Mouse (Mus musculus) liver, embryonic 14.5 days (tissue): Measurements from ENCODE around the gene Gm17509. TPM values are rescaled to one million over a fixed set of nuclear protein-coding genes. Genes with fewer than 3 reads are reported as not detected.
A peak's percentile ranks its signal among the peaks of the same experiment; 100 is the strongest.

Source experiments
- ATAC-seq: fragments of 200-750 bp; cut with Nextera tagmentation; 2 replicates; pipeline ENCODE4 v1.8.0; 2017; ENCODE audit warnings: moderate number of reproducible peaks, mild to moderate bottlenecking, moderate library complexity; ENCODE audit not compliant: insufficient read depth
- DNase-seq, 3 experiments: peaks; one replicate each; pipeline ENCODE4 v3.0.0-alpha.2; 2012 to 2013; ENCODE audit warnings: low read depth in 3 of 3, low spot score in 3 of 3
- H3K27ac ChIP-seq: fragments of 300-500 bp; sonication (generic); 2 replicates; pipeline ENCODE4 v1.5.1; 2014; ENCODE audit warnings: moderate library complexity, mild to moderate bottlenecking, control low read depth, inconsistent platforms
- H3K27me3 ChIP-seq: fragments of 300-500 bp; sonication (generic); 2 replicates; pipeline ENCODE4 v1.6.1; 2014; ENCODE audit warnings: mild to moderate bottlenecking, low read length, moderate library complexity; ENCODE audit not compliant: control insufficient read depth, insufficient read depth
- H3K36me3 ChIP-seq: fragments of 300-500 bp; sonication (generic); replicated peaks from 2 replicates; pipeline ENCODE4 v1.6.1; 2014; ENCODE audit warnings: low read depth; ENCODE audit not compliant: control insufficient read depth, insufficient read depth
- H3K4me1 ChIP-seq, 2 experiments: fragments of 200-500 bp in 1 of 2; fragments of 300-500 bp in 1 of 2; sonication (generic) in 1 of 2; replicated peaks; 2 replicates each; pipeline ENCODE4 v1.6.1; 2012 to 2014; ENCODE audit warnings: antibody characterized with exemption in 1 of 2, inconsistent platforms in 1 of 2, low read length in 1 of 2; ENCODE audit not compliant: control insufficient read depth in 2 of 2, insufficient read depth in 2 of 2
- H3K4me2 ChIP-seq: fragments of 300-500 bp; sonication (generic); 2 replicates; pipeline ENCODE4 v1.6.1; 2014; ENCODE audit warnings: low read depth, mild to moderate bottlenecking, control low read depth, moderate library complexity
- H3K4me3 ChIP-seq, 2 experiments: fragments of 200-500 bp in 1 of 2; fragments of 300-500 bp in 1 of 2; sonication (generic) in 1 of 2; 2 replicates each; pipeline ENCODE4 v1.5.1; 2012 to 2014; ENCODE audit warnings: low read depth in 2 of 2, low read length in 2 of 2, mild to moderate bottlenecking in 2 of 2, control low read depth in 1 of 2, inconsistent platforms in 1 of 2, moderate library complexity in 1 of 2; ENCODE audit not compliant: insufficient read depth in 1 of 2
- H3K9ac ChIP-seq: fragments of 300-500 bp; sonication (generic); replicated peaks from 2 replicates; pipeline ENCODE4 v1.6.1; 2014; ENCODE audit warnings: mild to moderate bottlenecking, control low read depth, moderate library complexity
- H3K9me3 ChIP-seq: fragments of 300-500 bp; sonication (generic); 2 replicates; pipeline ENCODE4 v1.6.1; 2016; ENCODE audit warnings: low read length, mixed read lengths; ENCODE audit not compliant: control insufficient read depth
- CTCF ChIP-seq: IDR thresholded peaks from 2 replicates; pipeline ENCODE4 v1.5.1; 2016; ENCODE audit warnings: antibody characterized with exemption, low read depth, control low read depth
- EP300 ChIP-seq: IDR thresholded peaks from 2 replicates; pipeline ENCODE4 v1.6.1; 2016; ENCODE audit warnings: antibody characterized with exemption, low read depth
- WGBS: fragments of 180-500 bp; shearing (Covaris S2); extraction: QIAGEN DNeasy Blood & Tissue Kit; methylation state at CpG from one replicate; pipeline ENCODE4 v1.1.7; 2014; ENCODE audit not compliant: insufficient replicate concordance; 5-methylcytosine and 5-hydroxymethylcytosine counted together
- polyA plus RNA-seq, 2 experiments: library from polyadenylated mRNA; depleted of rRNA in 1 of 2; stranded (reverse) in 1 of 2; unstranded in 1 of 2; fragments of >200 nt; fragmentation: Nextera tagmentation in 1 of 2; extraction: Ambion mirVana in 1 of 2; gene quantifications; 2 replicates each; pipeline versions ENCODE4 v1.2.1 to v1.2.3; 2012 to 2014

Gm17509 gene
- 0.02 and 0.07 TPM in 2 replicates for polyA plus RNA-seq (2012; rRNA removed)
- not detected in 2 replicates for polyA plus RNA-seq (2014; fragmentation: Nextera tagmentation; extraction: Ambion mirVana)

- Histone ChIP-seq H3K9me3 (no peaks in the 10 kb centered on the region), H3K4me3 (peak within 1 kb of the TSS; percentile 36 to 53), H3K27me3 (peaks cover 26% of the 10 kb centered on the region), H3K4me2 (peak within 1 kb of the TSS; percentile 57), H3K4me1 (peaks cover 0 to 4% of the 10 kb centered on the region in 2 experiments; a peak in 1 of 4 replicates), H3K9ac (no peak within 1 kb of the TSS; the same call in 1 of the 2 replicates), H3K27ac (no peak within 1 kb of the TSS), H3K36me3 (no peaks in the 10 kb centered on the region)
- WGBS, result under 1% methylated on average over 66 of the region's 67 CpGs
- ATAC-seq (peak; percentile 36), DNase-seq (no peak)
- TF ChIP-seq EP300, result no peak
Measured at GRCm38 (mm10) chr13:117220501-117221321, at the start of gene Gm17509. Gene Gm17509 (minus strand): TSS chr13:117221075.

- TF ChIP-seq CTCF (no peak), EP300 (no peak)
- no peaks in the 10 kb centered on the region for H3K36me3 ChIP-seq
- 76% methylated on average over 14 of the region's 14 CpGs for WGBS
- no peaks in the 10 kb centered on the region for H3K4me1 ChIP-seq
- no peaks in the 10 kb centered on the region for H3K27me3 ChIP-seq
- no peak overlapping the region for H3K4me2 ChIP-seq
- H3K9ac ChIP-seq, result no peak overlapping the region
- ATAC-seq (no peak), DNase-seq (no peak)
- no peak overlapping the region for H3K27ac ChIP-seq
- H3K4me3 ChIP-seq, result no peak overlapping the region
- H3K9me3 ChIP-seq, result no peaks in the 10 kb centered on the region
Measured at GRCm38 (mm10) chr13:117267963-117268362, 47.1 kb upstream of the Gm17509 start.

DNA sequence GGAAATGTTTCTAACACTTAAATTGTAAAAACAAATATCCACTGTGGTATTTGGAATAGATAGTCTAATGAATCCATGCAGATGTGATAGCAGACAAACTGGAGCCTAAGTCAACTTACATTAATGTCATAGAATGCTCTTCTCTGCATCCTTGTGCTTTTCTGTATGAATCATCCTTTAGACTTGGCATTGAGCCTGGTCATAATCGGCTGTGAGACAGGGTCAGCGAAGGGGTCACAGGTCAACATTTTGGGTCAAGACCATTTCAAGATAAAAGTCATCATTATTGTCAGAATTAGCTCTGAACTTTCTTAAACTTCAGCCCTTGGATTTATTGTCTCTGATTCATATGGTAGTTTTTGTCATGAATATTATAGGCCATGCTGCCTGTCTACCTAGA, 45.3 kb upstream of the Gm17509 start:
- no peaks in the 10 kb centered on the region for H3K4me1 ChIP-seq
- WGBS, result 73% methylated on average over 2 of the region's 2 CpGs
- H3K36me3 ChIP-seq, result no peaks in the 10 kb centered on the region
- no peak for DNase-seq
- H3K9ac ChIP-seq, result no peak overlapping the region
- no peaks in the 10 kb centered on the region for H3K27me3 ChIP-seq
- H3K4me2 ChIP-seq, result no peak overlapping the region
- ATAC-seq, result no peak
- no peaks in the 10 kb centered on the region for H3K9me3 ChIP-seq
- TF ChIP-seq CTCF, result no peak
- no peak for TF ChIP-seq EP300
- H3K27ac ChIP-seq, result no peak overlapping the region
- H3K4me3 ChIP-seq, result no peak overlapping the region

- no peak for ATAC-seq
- H3K9me3 ChIP-seq, result no peaks in the 10 kb centered on the region
- no peaks in the 10 kb centered on the region for H3K27me3 ChIP-seq
- H3K4me3 ChIP-seq, result no peak overlapping the region
- no peaks in the 10 kb centered on the region for H3K4me1 ChIP-seq
- WGBS, result 30% methylated on average over 4 of the region's 4 CpGs
- no peak overlapping the region for H3K27ac ChIP-seq
- DNase-seq, result no peak
- TF ChIP-seq EP300 (no peak), CTCF (no peak)
- no peak overlapping the region for H3K4me2 ChIP-seq
- H3K36me3 ChIP-seq, result no peaks in the 10 kb centered on the region
- no peak overlapping the region for H3K9ac ChIP-seq
Measured at GRCm38 (mm10) chr13:117260704-117261103, 39.8 kb upstream of the Gm17509 start.

- 53% methylated on average over 5 of the region's 5 CpGs for WGBS
- Histone ChIP-seq H3K9me3 (no peaks in the 10 kb centered on the region), H3K9ac (no peak overlapping the region), H3K4me3 (no peak overlapping the region), H3K27ac (no peak overlapping the region), H3K27me3 (no peaks in the 10 kb centered on the region), H3K4me2 (no peak overlapping the region), H3K4me1 (no peaks in the 10 kb centered on the region), H3K36me3 (no peaks in the 10 kb centered on the region)
- no peak for ATAC-seq
- TF ChIP-seq EP300, result no peak
- no peak for DNase-seq
Measured at GRCm38 (mm10) chr13:117242621-117243020, 21.7 kb upstream of the Gm17509 start.
